Mouse (Mus musculus) kidney, adult 2 months (tissue): ENCODE measurements around the gene Nek2. TPM values are rescaled to one million over a fixed set of nuclear protein-coding genes. Genes with fewer than 3 reads are reported as not detected.

ENCODE experiments used
- DNase-seq: peaks from one replicate; pipeline ENCODE4 v3.0.0; 2021
- H3K27ac ChIP-seq: fragments of 200-500 bp; 2 replicates; pipeline ENCODE4 v1.5.1; 2012; ENCODE audit warnings: low read depth, low read length, control low read depth, inconsistent platforms; ENCODE audit not compliant: insufficient read depth
- H3K27me3 ChIP-seq: fragments of 200-500 bp; replicated peaks from 2 replicates; pipeline ENCODE4 v1.6.1; 2012; ENCODE audit warnings: mild to moderate bottlenecking, moderate library complexity, low read length, inconsistent platforms; ENCODE audit not compliant: control insufficient read depth, insufficient read depth
- H3K36me3 ChIP-seq: fragments of 200-500 bp; 2 replicates; pipeline ENCODE4 v1.6.1; 2012; ENCODE audit warnings: mild to moderate bottlenecking, moderate library complexity, low read length, inconsistent platforms; ENCODE audit not compliant: control insufficient read depth, insufficient read depth
- H3K4me1 ChIP-seq: fragments of 200-500 bp; 2 replicates; pipeline ENCODE4 v1.6.1; 2011; ENCODE audit warnings: low read length; ENCODE audit not compliant: control insufficient read depth, insufficient read depth
- H3K4me3 ChIP-seq: fragments of 200-500 bp; 2 replicates; pipeline ENCODE4 v1.5.1; 2011; ENCODE audit warnings: mild to moderate bottlenecking, low read depth, low read length, control low read depth; ENCODE audit not compliant: insufficient read depth
- CTCF ChIP-seq: fragments of 200-500 bp; conservative IDR thresholded peaks from 2 replicates; pipeline ENCODE4 v1.5.1; 2011; ENCODE audit warnings: low read depth, mild to moderate bottlenecking, control low read depth, low read length, moderate library complexity, mixed read lengths; ENCODE audit not compliant: insufficient read depth, insufficient read length
- POLR2A ChIP-seq: fragments of 200-500 bp; IDR thresholded peaks from one replicate; pipeline ENCODE4 v1.6.1; 2011; ENCODE audit warnings: low read depth, low read length, control low read depth
- WGBS: fragments of 180-500 bp; shearing (Covaris S2); methylation state at CpG from one replicate; pipeline ENCODE4 v1.1.7; 2018; 5-methylcytosine and 5-hydroxymethylcytosine counted together
- polyA plus RNA-seq: library from polyadenylated mRNA; depleted of rRNA; stranded (reverse); fragments of >200 nt; gene quantifications from 2 replicates; pipeline ENCODE4 v1.2.3, GENCODE M21; 2012

Nek2 gene
- polyA plus RNA-seq, 1 experiment = 0.47 TPM

DNA sequence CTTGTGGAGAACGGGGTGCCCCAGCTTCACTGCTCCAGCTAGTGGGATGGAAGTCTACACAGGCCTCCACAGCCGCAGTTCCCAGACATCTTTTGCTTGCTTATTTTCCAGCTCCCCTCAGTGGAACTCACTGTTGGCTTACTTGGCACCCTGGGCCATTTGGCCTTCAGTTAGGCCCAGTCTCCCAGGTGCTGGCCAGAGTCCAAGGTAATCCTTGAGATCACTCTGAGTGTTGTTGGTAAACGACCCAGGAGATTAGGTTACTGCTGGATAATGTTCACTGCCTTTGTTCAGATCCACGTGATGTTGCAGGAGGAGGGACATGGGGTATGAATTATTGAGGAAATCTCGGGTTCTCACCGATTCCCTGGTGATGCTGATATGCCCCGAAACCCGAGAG lies 28.3 kb upstream of the Nek2 start:
- no peaks in the 10 kb centered on the region for H3K27me3 ChIP-seq
- DNase-seq = peak; percentile 72
- TF ChIP-seq CTCF = no peak
- no peak for TF ChIP-seq POLR2A
- H3K4me1 ChIP-seq = no peaks in the 10 kb centered on the region
- WGBS = 52% methylated on average over 8 of the region's 8 CpGs
- no peaks in the 10 kb centered on the region for H3K36me3 ChIP-seq
- H3K4me3 ChIP-seq = no peak overlapping the region
- no peak overlapping the region for H3K27ac ChIP-seq

DNA sequence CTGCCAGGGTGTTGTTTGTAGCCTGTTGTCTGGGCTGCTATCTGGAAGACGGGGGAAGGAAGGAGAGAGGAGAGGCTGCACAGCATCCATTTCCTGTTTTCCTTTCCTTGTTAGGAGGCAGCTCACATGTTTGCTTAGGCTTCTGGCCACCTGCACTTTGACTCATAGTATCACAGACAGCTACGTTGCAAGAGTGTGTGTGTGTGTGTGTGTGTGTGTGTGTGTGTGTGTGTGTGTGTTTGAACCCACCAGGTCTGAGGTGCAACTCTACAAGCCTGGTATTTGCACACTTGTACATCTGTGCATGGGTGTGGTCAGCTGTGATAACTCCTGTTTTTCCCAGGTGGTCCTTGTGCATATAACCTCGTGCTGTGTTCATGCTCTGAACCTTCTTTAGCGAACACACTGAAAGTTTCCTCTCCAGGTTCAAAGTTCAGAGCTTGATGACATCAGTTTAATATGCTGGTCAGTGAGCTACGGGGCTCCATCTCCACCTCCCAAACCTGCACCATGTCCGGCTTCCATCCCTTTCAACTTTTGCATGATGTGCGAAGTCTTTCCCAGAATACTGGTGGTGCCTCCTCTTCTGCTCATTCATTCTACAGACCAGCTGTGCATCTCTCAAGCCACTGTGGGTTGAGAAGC lies 27.2 kb upstream of the Nek2 start:
- 61% methylated on average over 7 of the region's 7 CpGs for WGBS
- no peaks in the 10 kb centered on the region for H3K27me3 ChIP-seq
- TF ChIP-seq POLR2A = no peak
- no peak for TF ChIP-seq CTCF
- DNase-seq = peak; percentile 46
- no peaks in the 10 kb centered on the region for H3K36me3 ChIP-seq
- H3K4me1 ChIP-seq = no peaks in the 10 kb centered on the region
- H3K27ac ChIP-seq = no peak overlapping the region
- H3K4me3 ChIP-seq = no peak overlapping the region

DNA sequence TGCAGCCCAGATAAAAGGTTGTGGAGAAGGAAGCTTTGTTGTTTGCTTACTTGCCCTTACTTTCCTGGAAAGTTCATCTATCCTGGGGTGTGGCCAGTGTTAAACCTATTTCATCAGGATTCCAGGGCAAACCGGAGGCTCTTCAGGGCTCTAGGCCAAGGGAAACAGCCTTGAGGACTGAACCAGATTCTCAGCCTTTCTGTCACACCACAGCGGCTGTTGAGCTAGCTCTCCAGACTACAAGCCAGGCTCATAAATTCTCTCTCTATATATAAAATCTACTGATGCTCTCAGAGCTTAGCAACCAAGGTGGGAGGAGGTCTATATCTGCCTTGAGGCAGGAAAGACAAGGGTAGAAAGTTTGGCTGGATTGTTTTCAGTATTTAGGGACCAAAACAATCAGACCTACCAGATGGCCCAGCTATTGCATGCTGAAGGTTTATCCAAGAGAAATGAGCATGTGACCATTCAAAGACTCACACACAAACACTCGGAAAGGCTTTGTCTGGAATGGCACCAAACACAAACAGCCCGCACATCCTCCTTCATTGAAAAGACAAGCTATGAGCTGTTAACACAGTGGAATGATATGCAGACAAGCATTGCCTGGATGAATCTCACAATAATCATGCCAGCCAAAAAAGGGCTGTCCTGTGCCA lies 24.9 kb upstream of the Nek2 start:
- Histone ChIP-seq H3K27ac (no peak overlapping the region), H3K36me3 (no peaks in the 10 kb centered on the region), H3K4me3 (no peak overlapping the region), H3K27me3 (no peaks in the 10 kb centered on the region), H3K4me1 (no peaks in the 10 kb centered on the region)
- DNase-seq = no peak
- no peak for TF ChIP-seq CTCF
- TF ChIP-seq POLR2A = no peak
- WGBS = 63% methylated on average over 4 of the region's 4 CpGs

DNA sequence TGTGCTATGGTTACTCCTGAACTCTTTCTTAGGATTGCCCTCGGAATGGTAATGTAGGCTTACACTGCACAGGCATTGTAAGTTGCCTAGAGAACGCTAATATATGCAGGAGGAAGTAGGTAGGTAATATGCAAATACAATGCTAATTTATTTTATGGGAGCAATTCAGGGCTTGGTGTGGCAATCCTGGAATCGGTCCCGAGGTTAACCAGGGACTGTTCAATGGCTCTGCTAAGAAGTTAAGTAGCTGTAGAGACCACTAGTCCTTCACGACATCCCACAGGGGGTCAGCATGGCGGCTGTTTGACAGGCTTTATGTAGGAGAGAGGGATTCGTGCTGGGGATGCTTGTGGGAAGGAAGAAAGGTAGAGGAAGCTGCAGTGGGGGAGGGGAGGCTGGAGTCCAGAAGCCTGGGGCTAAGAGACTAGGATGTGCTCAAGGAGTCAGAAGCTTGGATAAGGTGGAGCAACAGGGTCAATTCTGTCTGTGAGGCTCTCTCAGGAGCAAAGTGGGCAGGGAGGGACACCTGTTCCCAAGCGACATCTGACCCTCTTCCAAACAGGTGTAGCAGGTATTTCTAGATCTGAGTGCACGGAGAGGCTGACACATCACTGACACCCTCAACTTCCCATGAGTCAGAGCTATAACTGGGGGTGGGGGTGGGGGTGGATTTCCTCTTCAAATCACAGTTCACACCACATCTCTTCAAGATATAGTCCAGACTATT lies 19.0 kb upstream of the Nek2 start:
- no peaks in the 10 kb centered on the region for H3K36me3 ChIP-seq
- no peak for DNase-seq
- no peaks in the 10 kb centered on the region for H3K27me3 ChIP-seq
- TF ChIP-seq POLR2A (no peak), CTCF (no peak)
- 0 out of 2 replicates have a peak, but pooled peaks cover 3% of the 10 kb centered on the region for H3K4me1 ChIP-seq
- 47% methylated on average over 9 of the region's 9 CpGs for WGBS
- H3K27ac ChIP-seq = no peak overlapping the region
- no peak overlapping the region for H3K4me3 ChIP-seq

DNA sequence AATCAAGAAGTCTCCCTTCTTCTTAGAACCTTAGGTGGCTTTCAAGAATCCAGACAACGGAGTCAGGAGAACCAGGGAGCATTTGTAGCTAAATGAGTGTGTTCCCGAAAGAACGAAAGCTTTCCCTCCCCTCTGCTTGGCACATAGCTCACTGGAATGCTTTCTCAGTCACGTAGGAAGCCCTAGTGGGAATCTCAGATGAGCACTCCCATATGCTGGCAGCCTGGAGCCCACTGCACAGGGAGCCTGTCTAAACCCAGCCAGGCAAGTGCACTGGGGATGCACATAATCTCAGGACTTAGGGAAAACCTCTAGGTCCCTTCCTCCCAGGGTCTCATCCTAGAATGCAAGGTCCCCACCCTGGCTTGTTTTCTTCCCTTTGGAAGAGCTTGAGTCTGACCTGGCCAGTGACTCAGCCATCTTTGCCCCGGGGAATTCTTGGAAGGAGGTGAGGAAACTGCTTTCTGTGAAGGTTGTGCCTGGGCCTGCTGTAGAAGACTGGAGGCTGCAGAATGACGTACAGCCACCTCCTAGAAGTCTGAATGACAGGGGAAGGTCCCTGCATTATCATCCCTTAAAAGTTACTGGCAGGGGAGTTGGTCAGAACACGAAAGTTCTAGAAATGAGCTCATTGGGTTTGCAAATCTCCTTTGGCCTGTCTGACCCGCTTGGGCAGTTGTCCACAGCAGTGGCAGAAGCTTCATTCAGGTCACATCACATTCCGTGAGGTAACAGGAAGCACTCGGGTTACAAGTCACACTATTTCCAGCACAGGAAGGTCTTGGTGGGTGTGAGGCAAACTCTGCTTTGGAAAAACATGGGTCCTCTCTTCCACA lies 18.2 kb upstream of the Nek2 start:
- WGBS = 49% methylated on average over 10 of the region's 10 CpGs
- no peaks in the 10 kb centered on the region for H3K27me3 ChIP-seq
- H3K4me1 ChIP-seq = 0 out of 2 replicates have a peak, but pooled peaks cover 3% of the 10 kb centered on the region
- TF ChIP-seq POLR2A = no peak
- TF ChIP-seq CTCF = no peak
- no peak overlapping the region for H3K27ac ChIP-seq
- no peak overlapping the region for H3K4me3 ChIP-seq
- DNase-seq = no peak
- no peaks in the 10 kb centered on the region for H3K36me3 ChIP-seq

DNA sequence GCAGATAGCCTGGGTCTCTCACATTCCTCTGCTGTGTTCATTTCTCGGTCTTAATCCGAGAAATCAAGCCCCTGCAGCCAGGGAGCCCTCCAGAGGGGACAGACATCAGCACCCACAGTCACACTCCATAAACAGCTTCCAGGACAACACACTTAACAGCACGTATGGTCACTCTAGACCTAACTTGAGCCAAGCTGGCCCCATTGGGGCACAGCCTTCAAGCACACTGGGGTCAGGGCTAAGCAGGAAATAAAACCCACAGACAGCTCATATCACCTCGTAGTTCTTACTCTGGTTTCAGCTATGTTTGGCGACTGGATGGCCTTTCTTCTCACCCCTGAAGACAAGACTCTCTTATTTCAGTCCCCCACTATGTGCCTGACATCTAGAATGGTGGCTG lies 16.5 kb upstream of the Nek2 start:
- Histone ChIP-seq H3K27ac (no peak overlapping the region), H3K4me1 (0 out of 2 replicates have a peak, but pooled peaks cover 3% of the 10 kb centered on the region), H3K36me3 (no peaks in the 10 kb centered on the region), H3K4me3 (no peak overlapping the region), H3K27me3 (no peaks in the 10 kb centered on the region)
- TF ChIP-seq CTCF (no peak), POLR2A (no peak)
- 67% methylated on average over 5 of the region's 5 CpGs for WGBS
- no peak for DNase-seq

DNA sequence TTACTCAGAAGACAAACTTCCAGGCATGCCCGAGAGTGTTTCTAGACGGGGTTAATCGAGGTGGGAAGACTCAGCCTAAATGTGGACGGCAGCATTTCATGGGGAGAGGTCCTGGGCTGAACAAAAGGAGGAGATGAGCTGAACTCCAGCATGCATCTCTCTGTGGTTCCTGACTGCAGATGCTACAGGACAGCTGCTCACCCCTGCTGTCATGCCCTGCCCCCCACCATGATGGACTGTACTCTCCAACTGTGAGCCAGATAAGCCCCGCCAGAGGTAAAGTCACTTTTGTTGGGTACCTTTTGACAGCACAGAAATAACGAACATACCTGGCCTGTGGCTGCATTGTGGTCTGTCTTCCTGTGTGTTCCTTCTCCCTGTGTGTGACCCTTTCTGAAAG lies 15.5 kb upstream of the Nek2 start:
- DNase-seq = no peak
- no peak overlapping the region for H3K4me3 ChIP-seq
- H3K27me3 ChIP-seq = no peaks in the 10 kb centered on the region
- H3K27ac ChIP-seq = no peak overlapping the region
- 0 out of 2 replicates have a peak, but pooled peaks cover 3% of the 10 kb centered on the region for H3K4me1 ChIP-seq
- 74% methylated on average over 6 of the region's 6 CpGs for WGBS
- no peaks in the 10 kb centered on the region for H3K36me3 ChIP-seq
- TF ChIP-seq CTCF = no peak
- TF ChIP-seq POLR2A = no peak
